Mouse (Mus musculus): ENCODE measurements around the gene Ring1.

GRCm38 (mm10) chr17:33979512-33980050 lies 44.9 kb downstream of the Ring1 start:
- TF ChIP-seq POLR2A (IDR thresholded peaks at IDR 0.05; ENCODE audit: low read depth, low read length), result no peak
- TF ChIP-seq CTCF (IDR thresholded peaks at IDR 0.05; ENCODE audit: extremely low read depth, insufficient read depth, insufficient read length, insufficient replicate concordance), result no peak

All from spleen, adult 2 months (tissue).